Mouse (Mus musculus) olfactory bulb, adult 2 months (tissue): Measurements from ENCODE around the gene Copa.

ENCODE experiments used
- CTCF ChIP-seq: fragments of 200-500 bp; IDR thresholded peaks from 2 replicates; pipeline ENCODE4 v1.5.1; 2012; ENCODE audit warnings: low read depth, mild to moderate bottlenecking, low read length, moderate library complexity; ENCODE audit not compliant: insufficient read depth
- POLR2A ChIP-seq: fragments of 200-500 bp; IDR thresholded peaks from 2 replicates; pipeline ENCODE4 v1.6.1; 2012; ENCODE audit warnings: mild to moderate bottlenecking, low read depth, low read length, moderate library complexity; ENCODE audit not compliant: insufficient read depth

DNA sequence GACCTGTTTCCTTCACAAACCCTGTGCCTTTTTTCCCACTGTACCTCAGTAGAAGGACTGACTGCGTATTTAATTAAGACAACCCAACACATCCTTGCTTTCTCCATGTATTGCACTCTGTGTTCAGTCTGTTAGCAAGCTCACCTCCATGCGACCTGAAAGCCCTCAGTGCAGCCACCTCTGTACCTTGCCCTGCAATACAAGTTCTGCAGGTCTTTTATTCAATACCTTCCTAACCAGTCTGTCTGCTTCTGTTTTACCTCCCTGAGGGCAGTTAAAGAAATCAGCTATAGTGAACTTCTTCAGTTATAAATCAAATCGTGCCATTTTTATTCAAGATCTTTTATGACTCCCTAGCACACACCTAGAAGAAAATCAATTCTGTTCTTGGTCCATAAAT is 59.2 kb downstream of the Copa start:
- no peak for TF ChIP-seq CTCF
- no peak for TF ChIP-seq POLR2A
